Mouse (Mus musculus) layer of hippocampus, adult 18-20 months (tissue): ENCODE results near the gene Tpp1. TPM values are rescaled to one million over a fixed set of nuclear protein-coding genes. Genes with fewer than 3 reads are reported as not detected.

Source experiments
- DNase-seq, 2 experiments: peaks; one replicate each; pipeline ENCODE4 v3.0.0; 2022; ENCODE audit warnings: low spot score in 2 of 2
- total RNA-seq, 2 experiments: library from RNA; stranded (reverse); gene quantifications; 2 replicates each; pipeline ENCODE4 v1.2.3; 2021

The Tpp1 gene
- total RNA-seq, 2 experiments from 2014 or later: 59.2 to 65.2 TPM

DNA sequence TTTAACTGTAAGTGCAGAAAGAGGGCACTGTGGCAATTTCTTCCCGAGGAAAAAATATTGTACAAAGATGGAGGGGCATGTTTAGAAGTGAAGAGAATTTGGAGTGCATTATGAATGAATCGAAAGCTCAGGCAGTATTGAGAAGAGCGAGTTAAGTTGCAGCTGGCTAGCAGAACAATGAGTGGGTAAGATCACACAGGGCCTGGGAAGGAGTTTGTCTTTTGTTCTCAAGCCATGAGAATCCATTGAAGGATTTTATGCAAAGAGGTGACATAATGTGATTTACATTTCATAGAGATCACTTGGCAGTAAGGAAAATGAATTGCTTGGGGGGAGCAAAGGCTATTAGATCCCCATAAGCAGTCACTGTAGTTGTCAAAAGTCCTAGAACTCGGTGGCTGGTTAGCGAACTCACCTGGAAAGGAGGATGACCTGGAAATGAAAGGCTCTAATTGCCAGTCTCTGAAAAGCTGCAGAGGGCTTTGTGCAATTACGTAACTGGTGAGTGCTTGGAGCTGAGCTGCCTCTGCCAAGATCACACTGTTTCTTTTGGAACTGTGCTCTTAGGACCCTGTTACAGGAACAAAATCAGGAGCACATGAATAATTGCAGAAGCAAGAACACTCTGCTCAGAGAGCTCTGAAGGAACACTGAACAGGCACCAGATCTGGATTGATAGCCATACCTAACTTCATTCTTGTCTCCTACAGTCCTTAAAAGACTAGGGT is 23.2 kb downstream of the Tpp1 start:
- DNase-seq: peak in 1 of 2 experiments; percentile 81

GRCm38 (mm10) chr7:105726980-105727325 is 25.1 kb downstream of the Tpp1 start:
- no peak for DNase-seq

DNA sequence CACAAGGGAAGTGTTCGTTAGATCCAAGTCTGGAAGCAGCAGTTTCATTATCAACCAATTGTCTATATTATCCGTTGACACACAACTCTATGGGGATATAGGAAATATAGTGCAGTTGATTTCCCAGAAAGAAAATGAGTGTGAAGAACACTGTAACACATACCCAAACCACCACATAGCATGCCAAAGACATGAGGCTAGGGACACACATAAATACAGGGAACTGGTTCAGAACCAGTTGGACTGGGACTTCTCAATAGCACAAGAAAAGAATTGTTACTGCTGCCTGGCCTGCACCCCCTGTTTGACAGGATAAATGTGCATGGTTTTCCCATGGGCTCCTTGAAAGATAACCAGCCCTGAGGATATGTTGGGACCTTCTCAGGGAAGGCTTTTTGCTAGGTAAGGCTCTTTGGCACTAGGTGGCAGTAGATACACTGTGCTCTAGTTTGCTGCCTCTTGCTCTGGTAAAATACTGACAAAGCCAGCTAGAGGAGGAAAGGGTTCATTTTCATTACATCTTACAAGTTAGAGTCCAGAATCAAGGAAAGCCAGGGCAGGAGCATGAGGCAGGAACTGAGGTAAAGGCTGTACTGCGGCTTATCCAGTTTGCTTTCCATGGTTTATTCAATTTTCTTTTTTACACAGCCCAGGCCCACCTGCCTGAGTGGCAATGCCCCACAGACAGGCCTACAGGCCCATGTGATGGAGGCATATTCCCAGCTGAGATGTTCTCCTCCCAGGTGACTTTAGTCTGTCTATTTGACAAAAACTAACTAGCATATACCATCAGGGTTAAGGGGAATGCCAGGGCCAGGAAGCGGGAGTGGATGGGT is 25.7 kb downstream of the Tpp1 start:
- DNase-seq: peak in 1 of 2 experiments; percentile 84

GRCm38 (mm10) chr7:105721916-105722315 is 30.1 kb downstream of the Tpp1 start:
- no peak for DNase-seq

DNA sequence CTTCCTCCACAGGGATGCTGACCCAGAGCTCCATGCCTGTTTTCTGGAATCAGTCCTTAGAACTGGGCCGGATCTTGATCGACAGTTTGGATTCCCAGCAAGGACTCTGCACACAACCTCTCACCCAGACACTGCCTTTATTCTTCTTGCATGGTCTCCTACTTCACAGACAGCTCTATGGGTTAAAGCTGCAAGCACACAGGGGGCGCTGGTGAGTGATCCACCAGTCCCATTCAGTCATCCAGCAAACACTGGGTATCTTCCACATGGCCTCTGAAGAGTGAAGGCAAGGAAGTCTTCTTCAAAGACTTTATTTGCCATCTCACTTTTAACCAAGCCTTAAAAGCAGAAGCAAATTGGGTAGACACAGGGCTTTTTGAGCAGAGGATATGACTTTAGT is 36.7 kb downstream of the Tpp1 start:
- DNase-seq: no peak

DNA sequence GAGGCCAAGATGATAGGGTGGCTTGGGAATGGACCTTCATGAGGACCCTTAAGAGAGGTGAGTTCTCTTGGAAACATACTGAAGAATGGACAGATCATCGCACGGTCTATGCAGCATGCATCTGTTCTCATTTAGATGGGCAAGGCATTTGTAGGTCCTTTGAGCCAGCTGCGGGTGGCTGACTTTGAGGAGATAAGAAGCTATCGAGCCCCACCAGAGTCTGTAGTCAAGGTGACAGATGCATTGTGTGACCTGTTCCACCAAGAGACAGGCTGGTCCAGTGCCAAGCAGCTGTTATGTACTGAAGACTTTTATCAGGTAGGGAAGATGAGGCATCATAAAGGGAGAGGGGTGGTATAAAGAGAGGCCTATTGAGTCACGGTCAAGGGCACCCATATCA is 43.3 kb downstream of the Tpp1 start:
- DNase-seq: no peak

DNA sequence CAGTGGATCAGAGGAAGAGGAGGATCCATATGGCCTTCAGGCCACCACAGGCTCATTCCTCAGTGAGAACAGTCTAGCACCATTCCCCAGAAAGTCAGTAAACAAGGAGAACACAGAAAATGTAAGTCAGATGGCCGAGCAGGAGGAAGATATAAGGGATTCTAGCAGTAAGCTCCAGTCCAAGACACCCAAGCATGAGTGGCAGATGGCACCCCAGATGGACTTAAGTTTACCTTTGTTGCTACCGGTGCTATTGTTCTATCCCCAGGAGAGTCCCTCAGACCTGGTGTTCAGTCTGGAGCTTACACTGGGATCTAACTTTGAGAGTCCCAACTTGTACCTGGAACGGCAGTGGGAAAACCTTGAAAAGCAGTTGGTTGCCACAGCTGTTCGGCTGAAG is 48.2 kb downstream of the Tpp1 start:
- no peak for DNase-seq

DNA sequence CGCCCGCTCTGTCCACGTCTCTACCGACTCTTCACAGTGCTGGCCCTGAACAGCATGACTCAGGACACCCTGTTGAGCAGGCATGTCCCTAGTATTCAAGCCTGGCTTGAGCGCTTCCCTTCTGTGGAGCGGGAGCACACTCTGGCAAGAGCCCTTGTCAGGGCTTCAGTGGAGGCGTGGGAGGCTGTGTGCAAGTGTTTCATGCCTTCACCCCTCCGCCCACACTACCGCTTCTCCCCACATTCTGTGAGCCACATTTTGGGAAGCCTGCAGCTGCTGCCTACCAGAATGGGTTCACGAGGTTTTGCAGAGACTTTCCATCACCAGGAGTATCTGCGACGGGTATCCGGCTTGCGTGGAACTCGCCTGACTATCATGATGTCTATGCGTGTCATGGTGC is 48.9 kb downstream of the Tpp1 start:
- peak; percentile 39 to 69 for DNase-seq

Other genes with a start within 250 kb of the Tpp1 start
- 10 to 100 TPM; 83.8 to 89.3 TPM for gene Smpd1, start 197.9 kb downstream of the Tpp1 start, total RNA-seq
- gene Apbb1, start 170.6 kb downstream of the Tpp1 start, total RNA-seq: 100 to 1,000 TPM; 382 to 388 TPM
- gene Hpx, start 152.1 kb downstream of the Tpp1 start, total RNA-seq: under 1 TPM in 1 of 2 experiments, not detected in 1; 0.42 TPM
- 100 to 1,000 TPM; 122 to 136 TPM for gene Trim3, start 118.7 kb downstream of the Tpp1 start, total RNA-seq
- 10 to 100 TPM; 69.2 to 73.6 TPM for gene Timm10b, start 112.2 kb downstream of the Tpp1 start, total RNA-seq
- gene Arfip2, start 111.8 kb downstream of the Tpp1 start, total RNA-seq: 100 to 1,000 TPM; 101 to 110 TPM
- gene Gm45799, start 111.7 kb downstream of the Tpp1 start, total RNA-seq: 10 to 100 TPM in 1 of 2 experiments, 1 to 10 TPM in 1; 7.7 to 16.5 TPM
- gene Dnhd1, start 101.4 kb downstream of the Tpp1 start, total RNA-seq: 1 to 10 TPM; 3.9 to 7.0 TPM
- 10 to 100 TPM; 73.0 to 77.8 TPM for gene Ilk, start 15.6 kb downstream of the Tpp1 start, total RNA-seq
- gene Rrp8, start 14.8 kb downstream of the Tpp1 start, total RNA-seq: 10 to 100 TPM; 10.9 to 14.6 TPM
- 100 to 1,000 TPM; 108 to 114 TPM for gene Taf10, start 7.9 kb downstream of the Tpp1 start, total RNA-seq
- gene Dchs1, start 35.4 kb upstream of the Tpp1 start, total RNA-seq: 10 to 100 TPM; 10.9 to 11.8 TPM
- gene Mrpl17, start 58.9 kb upstream of the Tpp1 start, total RNA-seq: 100 to 1,000 TPM; 104 to 108 TPM
- 1 to 10 TPM; 1.3 to 2.0 TPM for gene Gm4070, start 201.7 kb upstream of the Tpp1 start, total RNA-seq